Mouse (Mus musculus) layer of hippocampus, adult 18-20 months (tissue): ENCODE data around the gene Pmvk. TPM values are rescaled to one million over a fixed set of nuclear protein-coding genes. Genes with fewer than 3 reads are reported as not detected.

Experiments used
- DNase-seq, 2 experiments: peaks; one replicate each; pipeline ENCODE4 v3.0.0; 2022; ENCODE audit warnings: low spot score in 2 of 2
- long read RNA-seq: library from polyadenylated mRNA; stranded (forward); transcript quantifications from one replicate; pipeline ENCODE4 v2.0.0, GENCODE M21; 2021
- total RNA-seq, 2 experiments: library from RNA; stranded (reverse); gene quantifications; 2 replicates each; pipeline ENCODE4 v1.2.3; 2021

Gene Pmvk
- total RNA-seq: 10 to 100 TPM; 29.4 to 34.3 TPM
- long read RNA-seq, transcript Pmvk-201 (5 exons, 1,194 nt): major isoform, 30 of 43 reads
- long read RNA-seq, partial matches to known transcripts: 1 of 43 reads
- long read RNA-seq, other reads (novel, unspliced or antisense): 12 of 43 reads

- no peak for DNase-seq
Observed at GRCm38 (mm10) chr3:89454401-89455177, at the start of gene Pmvk. Pmvk (plus strand) TSS chr3:89454541.

DNA sequence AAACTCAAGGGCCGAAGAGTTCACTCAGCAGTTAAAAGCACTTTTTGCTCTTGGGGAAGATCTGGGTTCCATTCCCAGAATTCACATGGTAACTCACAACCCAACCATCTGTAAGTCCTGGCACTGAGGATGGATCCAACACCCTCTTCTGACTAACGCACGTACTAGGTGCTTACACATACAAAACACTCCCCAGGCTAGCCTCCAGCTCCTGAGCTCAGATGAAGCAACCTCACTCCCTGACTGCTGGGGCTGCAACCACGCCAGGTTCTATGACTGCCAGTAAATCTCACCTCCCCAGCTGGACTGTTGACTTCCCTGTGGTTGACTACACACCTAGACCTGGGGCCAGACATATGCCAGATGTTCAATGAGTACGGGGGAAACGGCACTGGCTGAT, 47.5 kb upstream of the Pmvk start:
- no peak for DNase-seq

DNA sequence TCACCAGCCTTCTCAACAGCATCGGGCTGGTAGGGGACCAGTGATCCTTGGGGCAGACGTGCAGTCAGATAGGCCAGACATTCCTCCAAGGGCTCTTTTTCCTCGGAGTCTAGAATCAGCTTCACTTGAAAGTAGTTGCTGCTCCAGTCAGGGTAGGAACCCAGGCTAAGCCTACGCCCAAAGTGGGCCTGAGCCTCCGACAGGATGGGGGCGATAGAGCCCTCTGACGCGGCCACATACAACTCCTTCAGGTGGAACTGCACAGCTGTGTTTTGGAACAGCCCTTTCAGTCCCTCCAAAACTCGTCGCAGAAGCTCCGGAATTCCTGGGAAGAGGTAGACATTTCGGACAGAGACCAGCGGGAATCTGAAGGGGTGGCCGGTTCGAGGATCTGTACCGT, 45.9 kb upstream of the Pmvk start:
- no peak for DNase-seq

DNA sequence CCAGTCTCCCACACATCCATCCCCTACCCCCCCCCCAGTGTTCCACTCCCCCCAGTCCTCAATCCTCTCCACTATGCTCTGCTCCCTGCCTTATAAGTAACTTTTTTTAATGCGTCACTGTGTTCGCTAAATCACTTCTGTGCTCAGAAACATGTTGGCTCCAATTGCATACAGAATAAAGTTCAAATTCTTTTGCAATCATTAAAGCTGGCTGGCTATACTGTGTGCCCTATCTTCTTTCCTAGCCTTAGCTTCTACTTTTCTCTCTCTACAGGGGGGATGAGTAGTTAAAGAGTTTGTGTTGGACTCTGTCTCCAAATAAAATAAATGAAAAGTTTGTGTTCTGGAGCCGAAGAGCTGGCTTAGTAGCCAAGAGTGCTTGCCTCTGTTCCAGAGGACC, 44.6 kb upstream of the Pmvk start:
- no peak for DNase-seq

DNA sequence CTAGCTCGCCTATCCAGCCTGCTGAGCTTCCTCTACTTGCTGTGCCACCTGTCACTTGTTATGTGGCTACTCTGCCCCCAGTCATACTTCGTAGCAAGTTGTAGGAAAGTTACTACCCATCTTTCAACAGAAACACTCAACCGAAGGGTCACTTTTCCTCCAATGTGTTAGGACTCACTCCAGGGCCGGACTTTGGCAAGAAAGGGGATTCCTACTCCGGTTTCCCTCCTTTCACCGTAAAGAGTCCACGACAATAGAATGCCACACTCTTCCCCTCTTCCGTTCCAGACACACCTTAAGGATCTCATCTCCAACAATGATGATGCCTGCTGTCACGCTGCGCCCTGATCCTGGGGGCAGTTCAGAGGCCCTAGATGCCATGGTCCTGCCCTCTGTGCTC, 43.5 kb upstream of the Pmvk start:
- no peak for DNase-seq

GRCm38 (mm10) chr3:89411490-89412393, 42.6 kb upstream of the Pmvk start, which contains the start of gene Flad1:
Flad1 (minus strand) TSS chr3:89411870.
- DNase-seq: peak; percentile 98 to 100

GRCm38 (mm10) chr3:89416158-89416557, 38.2 kb upstream of the Pmvk start:
- no peak for DNase-seq

- DNase-seq: no peak
Observed at GRCm38 (mm10) chr3:89417131-89417530, 37.2 kb upstream of the Pmvk start.

GRCm38 (mm10) chr3:89417840-89418169, 36.5 kb upstream of the Pmvk start:
- DNase-seq: no peak

GRCm38 (mm10) chr3:89418170-89418860, 36.0 kb upstream of the Pmvk start, which contains the start of the genes Cks1b and Shc1:
Cks1b (minus strand) TSS chr3:89418383.
Shc1 (plus strand) TSS chr3:89418443.
- DNase-seq: peak; percentile 92 to 96

- peak in 1 of 2 experiments; percentile 56 for DNase-seq
Observed at GRCm38 (mm10) chr3:89418861-89419250, 35.5 kb upstream of the Pmvk start.

DNA sequence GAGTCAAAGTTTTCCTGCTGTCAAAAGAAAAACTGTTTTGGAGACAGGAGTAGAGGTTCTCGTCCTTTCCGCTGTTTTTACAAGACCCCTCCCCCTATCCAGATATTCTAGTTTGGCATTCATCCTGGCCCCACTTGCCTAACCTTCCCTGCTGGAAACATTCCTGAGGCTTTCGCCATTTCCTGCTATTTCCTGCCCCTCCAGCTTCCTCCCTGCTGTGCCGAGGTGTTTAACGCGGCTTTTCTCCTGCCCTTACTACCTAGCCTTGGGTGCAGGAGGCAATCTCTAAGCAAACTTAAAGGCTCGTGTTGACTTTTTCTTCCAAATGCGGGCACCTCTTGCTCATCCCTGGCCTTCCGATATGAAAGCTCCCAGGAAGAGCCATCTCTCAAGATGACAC, 34.8 kb upstream of the Pmvk start:
- DNase-seq: no peak

GRCm38 (mm10) chr3:89419981-89420380, 34.4 kb upstream of the Pmvk start:
- no peak for DNase-seq

DNA sequence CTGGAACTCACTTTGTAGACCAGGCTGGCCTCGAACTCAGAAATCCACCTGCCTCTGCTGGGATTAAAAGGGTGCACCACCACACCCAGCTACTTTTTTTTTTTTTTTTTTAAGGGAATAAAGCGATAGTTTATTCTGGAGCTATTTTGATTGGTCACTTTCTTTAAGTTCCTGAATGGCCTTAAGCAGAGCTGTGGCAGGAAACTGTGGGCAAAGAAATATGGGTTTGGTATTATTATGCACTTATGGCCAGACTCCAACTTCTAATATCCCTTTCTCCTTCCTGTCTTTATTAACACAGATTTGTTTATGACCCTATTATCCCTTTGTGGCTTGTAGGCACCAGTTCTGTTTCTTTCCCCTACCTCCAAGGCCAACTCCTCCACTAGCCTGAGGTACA, 33.9 kb upstream of the Pmvk start:
- no peak for DNase-seq

DNA sequence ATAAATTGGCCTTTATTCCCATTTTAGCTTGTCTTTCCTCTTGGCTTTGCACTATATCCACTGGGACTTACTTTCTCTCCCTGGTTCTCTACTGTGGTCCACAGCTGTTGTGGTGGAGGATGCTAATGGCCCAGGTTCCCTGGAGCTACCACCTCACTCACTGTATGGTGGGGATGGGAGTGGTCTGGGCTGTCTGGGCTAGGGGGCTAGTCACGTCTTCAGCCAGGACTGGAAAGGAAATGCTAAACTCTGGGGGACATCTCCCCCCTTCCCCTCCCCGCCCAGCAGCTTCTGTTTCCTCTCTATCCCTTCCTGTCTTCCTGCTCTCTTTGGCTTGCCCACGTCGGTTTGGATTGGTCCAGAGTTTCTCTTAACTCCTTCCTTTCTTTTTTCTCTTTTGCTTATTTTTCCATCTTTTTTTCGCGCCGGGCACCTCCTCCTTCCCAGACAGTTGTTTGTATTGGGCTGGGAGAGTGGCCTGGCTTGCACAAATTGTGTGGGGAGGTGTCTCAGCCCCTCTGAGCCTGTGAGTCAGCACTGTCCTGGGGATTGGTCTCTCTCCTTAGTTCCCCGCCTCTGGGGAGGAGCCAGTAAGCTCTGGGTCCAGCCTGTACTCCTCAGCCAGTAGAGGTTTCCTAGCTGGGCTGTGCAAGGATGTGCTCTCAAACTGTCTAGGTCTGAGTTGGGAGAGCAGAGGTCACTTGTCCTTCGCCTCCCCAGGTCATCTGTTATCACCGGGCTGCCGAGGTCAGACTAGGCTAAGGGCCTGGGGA, 33.2 kb upstream of the Pmvk start:
- DNase-seq: peak; percentile 65 to 69

DNA sequence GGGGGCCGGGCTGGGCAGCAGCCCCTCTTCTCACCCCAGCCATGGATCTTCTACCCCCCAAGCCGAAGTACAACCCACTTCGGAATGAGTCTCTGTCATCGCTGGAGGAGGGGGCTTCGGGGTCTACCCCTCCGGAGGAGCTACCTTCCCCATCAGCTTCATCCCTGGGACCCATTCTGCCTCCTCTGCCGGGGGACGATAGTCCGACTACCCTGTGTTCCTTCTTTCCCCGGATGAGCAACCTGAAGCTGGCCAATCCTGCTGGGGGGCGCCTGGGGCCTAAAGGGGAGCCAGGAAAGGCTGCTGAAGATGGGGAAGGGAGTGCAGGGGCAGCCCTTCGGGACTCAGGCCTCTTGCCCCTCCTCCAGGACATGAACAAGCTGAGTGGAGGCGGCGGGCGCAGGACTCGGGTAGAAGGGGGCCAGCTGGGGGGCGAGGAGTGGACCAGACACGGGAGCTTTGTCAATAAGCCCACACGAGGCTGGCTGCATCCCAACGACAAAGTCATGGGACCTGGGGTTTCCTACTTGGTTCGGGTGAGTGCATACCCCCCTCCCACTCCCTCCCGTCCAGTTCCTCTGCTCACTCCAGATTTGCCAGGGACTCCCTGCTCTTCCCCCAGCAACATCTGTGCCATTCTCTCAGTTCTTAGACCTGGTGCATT, 32.4 kb upstream of the Pmvk start:
- no peak for DNase-seq

GRCm38 (mm10) chr3:89422556-89423205, 31.7 kb upstream of the Pmvk start:
- no peak for DNase-seq

DNA sequence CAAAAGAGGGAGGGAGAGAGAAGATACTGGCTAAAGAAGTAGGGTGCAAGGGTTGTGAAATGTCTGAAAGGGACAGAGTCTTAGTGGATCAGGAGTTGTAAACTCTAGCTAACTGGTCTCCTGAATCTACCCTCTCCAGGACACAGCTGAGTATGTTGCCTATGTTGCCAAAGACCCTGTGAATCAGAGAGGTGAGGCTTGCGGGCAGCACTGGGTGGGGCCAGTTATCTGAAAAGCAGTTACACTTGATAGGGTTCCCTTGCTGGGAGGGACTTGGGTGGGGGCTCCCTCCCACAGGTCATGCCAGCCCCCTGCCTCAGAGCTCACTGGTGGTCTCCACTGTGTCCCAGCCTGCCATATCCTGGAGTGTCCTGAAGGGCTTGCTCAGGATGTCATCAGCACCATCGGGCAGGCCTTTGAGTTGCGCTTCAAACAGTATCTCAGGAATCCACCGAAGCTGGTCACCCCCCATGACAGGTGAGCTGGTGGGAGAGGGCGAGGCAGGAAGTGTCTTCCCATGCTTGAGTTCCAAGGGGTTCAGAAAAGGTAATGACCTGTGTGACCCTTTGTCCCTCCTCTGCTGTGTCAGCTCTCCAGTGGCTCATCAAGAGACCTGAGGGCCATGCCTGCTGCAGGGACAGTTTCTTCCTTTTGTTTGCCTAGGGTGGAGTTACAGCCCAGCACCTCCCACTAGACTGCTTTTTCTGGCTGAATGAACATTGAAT, 29.8 kb upstream of the Pmvk start:
- no peak for DNase-seq

- no peak for DNase-seq
Observed at GRCm38 (mm10) chr3:89425141-89425525, 29.2 kb upstream of the Pmvk start.
